ENCODE assay signal across 11 mouse cellular contexts in genomic region chr6:87119066-87119837, GRCm38 (mm10). TPM values are rescaled to one million over a fixed set of nuclear protein-coding genes. Genes with fewer than 3 reads are reported as not detected.
DNase-seq lines count a peak whose midpoint lies in the region; ATAC-seq lines count a peak whose summit lies in the region.
"Had no signal": no experiment of that assay in that cellular context is flagged by ENCODE, and none has a peak within 500 bp of the region (broad histone marks: within the 10 kb centered on the region; RNA-seq: fewer than 3 reads in every experiment).

No protein-coding gene starts in this region.

- H3K4me2 ChIP-seq in stomach, embryonic 14.5 days (replicated peaks; ENCODE audit: low read depth, low read length) = no peak overlapping the region
- H3K4me2 ChIP-seq: heart, embryonic 15.5 days had no signal

- no peaks in the 10 kb centered on the region; the same call in 1 of the 2 replicates for H3K9me3 ChIP-seq in stomach, embryonic 14.5 days (ENCODE audit: control insufficient read depth, low read depth, low read length)
- H3K9me3 ChIP-seq: heart, embryonic 15.5 days had no signal

- peak; percentile 87 to 88 for ATAC-seq in hematopoietic stem cell, adult 5-6 weeks (replicated peaks in 1 of 2; ENCODE audit: insufficient read depth in 1 of 2, low FRiP score in 2 of 2, low TSS enrichment in 1 of 2, low read depth in 1 of 2, poor library complexity in 2 of 2, severe bottlenecking in 2 of 2)
- peak; percentile 74 for ATAC-seq in stomach, embryonic 14.5 days (ENCODE audit: insufficient number of reproducible peaks, insufficient read depth, low FRiP score, low read depth)

- H3K4me3 ChIP-seq in stomach, embryonic 14.5 days (ENCODE audit: low read depth, low read length) = no peak overlapping the region
- H3K4me3 ChIP-seq: heart, embryonic 15.5 days; megakaryocyte, embryonic 14.5 days had no signal

- H3K4me1 ChIP-seq in stomach, embryonic 14.5 days (ENCODE audit: control insufficient read depth, insufficient read depth, low read length) = no peaks in the 10 kb centered on the region
- H3K4me1 ChIP-seq: megakaryocyte, embryonic 14.5 days had no signal

- H3K36me3 ChIP-seq in stomach, embryonic 14.5 days (ENCODE audit: control insufficient read depth, insufficient read depth, low read length) = no peaks in the 10 kb centered on the region
- H3K36me3 ChIP-seq: heart, embryonic 15.5 days had no signal

- 83% methylated on average over 20 of the region's 20 CpGs for WGBS in stomach, embryonic 14.5 days

- DNase-seq in R1 (ENCODE audit: low read depth, low spot score) = peak; percentile 85
- peak; percentile 59 for DNase-seq in lung, postnatal 25 days (ENCODE audit: low spot score)
- no peak for DNase-seq in layer of hippocampus, postnatal 36 days
- DNase-seq in right cerebral cortex, postnatal 4 days = no peak
- no peak for DNase-seq in left cerebral cortex, adult 11 months (ENCODE audit: low spot score)
- no peak for DNase-seq in adrenal gland, adult 8-10 months
- DNase-seq: cerebellum, adult 9-11 months had no signal

- no peak overlapping the region for H3K9ac ChIP-seq in stomach, embryonic 14.5 days (replicated peaks; ENCODE audit: low read depth, low read length)
- H3K9ac ChIP-seq: heart, embryonic 15.5 days had no signal

- H3K27me3 ChIP-seq in stomach, embryonic 14.5 days (ENCODE audit: control insufficient read depth, insufficient read depth, low read length) = no peaks in the 10 kb centered on the region
- H3K27me3 ChIP-seq: heart, embryonic 15.5 days had no signal

- peak overlapping the region; percentile 61; the same call in 1 of the 2 replicates for H3K27ac ChIP-seq in stomach, embryonic 14.5 days (ENCODE audit: low read length)
- H3K27ac ChIP-seq: heart, embryonic 15.5 days had no signal

RNA-seq across cellular contexts. Expression of gene D6Ertd527e, which starts 14.7 kb away (rescaled TPM):
- total RNA-seq in hematopoietic stem cell, adult 5-6 weeks (2017) = not detected in 2 replicates
- polyA plus RNA-seq in stomach, embryonic 14.5 days (2014; fragmentation: Nextera tagmentation; extraction: Ambion mirVana) = 0.29 and 0.53 TPM in 2 replicates
- not detected for total RNA-seq in layer of hippocampus, postnatal 36 days (2021)
- total RNA-seq in adrenal gland, adult 8-10 months (2022) = under 1 TPM in 2 of 4 experiments, not detected in 2; 0.22 to 0.24 TPM

Comparison
In these comparisons a context has a peak if more than half of its experiments do, and no peak if none do; other contexts are left out.
1. DNase-seq: peak in R1 (single experiment) and lung, postnatal 25 days (single experiment); none in layer of hippocampus, postnatal 36 days (0 of 2), right cerebral cortex, postnatal 4 days (single experiment), left cerebral cortex, adult 11 months (single experiment) and adrenal gland, adult 8-10 months (single experiment).